ENCODE assay signal across 19 mouse cellular contexts in the genomic region with DNA sequence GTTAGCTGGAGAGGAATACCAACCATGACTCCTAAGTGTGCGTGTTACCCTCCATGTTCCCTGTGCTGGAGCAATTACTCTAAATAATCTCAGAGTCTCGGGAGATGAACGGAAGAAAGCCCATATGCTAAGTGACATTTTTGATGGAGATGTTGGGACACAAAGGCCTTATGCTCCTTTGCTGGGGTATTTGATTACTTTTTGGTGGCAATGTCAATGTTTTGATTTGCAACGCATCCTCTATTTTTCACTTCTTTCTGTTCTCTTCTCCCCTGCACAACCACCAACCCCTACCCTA.
A peak's percentile ranks its signal among the peaks of the same experiment; 100 is the strongest.
DNase-seq lines count a peak whose midpoint lies in the region; ATAC-seq and TF ChIP-seq lines count a peak whose summit lies in the region.
"Had no signal": no experiment of that assay in that cellular context is flagged by ENCODE, and none has a peak within 500 bp of the region (broad histone marks: within the 10 kb centered on the region; RNA-seq: fewer than 3 reads in every experiment).

No protein-coding gene starts in this region.

- H3K9me3 ChIP-seq in forebrain, embryonic 15.5 days, result no peaks in the 10 kb centered on the region
- no peaks in the 10 kb centered on the region; the same call in 1 of the 2 replicates for H3K9me3 ChIP-seq in midbrain, embryonic 16.5 days (replicated peaks; ENCODE audit: control insufficient read depth, low read length, poor library complexity, severe bottlenecking)
- H3K9me3 ChIP-seq in kidney, embryonic 15.5 days (replicated peaks), result no peaks in the 10 kb centered on the region

- no peaks in the 10 kb centered on the region for H3K4me1 ChIP-seq in forebrain, embryonic 15.5 days
- H3K4me1 ChIP-seq in midbrain, embryonic 16.5 days (ENCODE audit: control insufficient read depth, insufficient read depth, low read length), result no peaks in the 10 kb centered on the region
- no peaks in the 10 kb centered on the region for H3K4me1 ChIP-seq in kidney, embryonic 15.5 days

- peak; percentile 66 for ATAC-seq in forebrain, embryonic 15.5 days (replicated peaks)
- ATAC-seq in midbrain, embryonic 16.5 days, result no peak
- ATAC-seq in kidney, embryonic 15.5 days (replicated peaks; ENCODE audit: low FRiP score), result no peak

- WGBS in forebrain, embryonic 15.5 days, result 76% methylated on average over 4 of the region's 4 CpGs
- 94% methylated on average over 4 of the region's 4 CpGs for WGBS in midbrain, embryonic 16.5 days
- 94% methylated on average over 4 of the region's 4 CpGs for WGBS in kidney, embryonic 15.5 days

- H3K27me3 ChIP-seq in forebrain, embryonic 15.5 days, result no peaks in the 10 kb centered on the region
- H3K27me3 ChIP-seq in midbrain, embryonic 16.5 days (ENCODE audit: control insufficient read depth, insufficient read depth, low read depth, low read length), result no peaks in the 10 kb centered on the region
- no peaks in the 10 kb centered on the region for H3K27me3 ChIP-seq in kidney, embryonic 15.5 days

- H3K36me3 ChIP-seq in forebrain, embryonic 15.5 days, result no peaks in the 10 kb centered on the region
- no peaks in the 10 kb centered on the region for H3K36me3 ChIP-seq in midbrain, embryonic 16.5 days (ENCODE audit: control insufficient read depth, insufficient read depth, low read length)
- H3K36me3 ChIP-seq in kidney, embryonic 15.5 days, result no peaks in the 10 kb centered on the region

- no peak overlapping the region for H3K4me3 ChIP-seq in layer of hippocampus, adult 2 months
- no peak overlapping the region for H3K4me3 ChIP-seq in forebrain, embryonic 15.5 days
- no peak overlapping the region for H3K4me3 ChIP-seq in midbrain, embryonic 16.5 days (ENCODE audit: low read depth, low read length)
- H3K4me3 ChIP-seq in kidney, embryonic 15.5 days (replicated peaks), result no peak overlapping the region
- H3K4me3 ChIP-seq: myocyte had no signal

- TF ChIP-seq POLR2A in brain, embryonic 14.5 days (IDR thresholded peaks at IDR 0.05; ENCODE audit: borderline replicate concordance, extremely low read depth, insufficient read depth, insufficient read length, poor library complexity, severe bottlenecking), result no peak

- peak overlapping the region; percentile 32; the same call in 1 of the 2 replicates for H3K4me2 ChIP-seq in forebrain, embryonic 15.5 days (replicated peaks)
- no peak overlapping the region for H3K4me2 ChIP-seq in midbrain, embryonic 16.5 days (ENCODE audit: low read length)
- no peak overlapping the region for H3K4me2 ChIP-seq in kidney, embryonic 15.5 days

- no peak overlapping the region for H3K9ac ChIP-seq in forebrain, embryonic 15.5 days (replicated peaks)
- no peak overlapping the region for H3K9ac ChIP-seq in midbrain, embryonic 16.5 days (ENCODE audit: low read depth, low read length)
- H3K9ac ChIP-seq in kidney, embryonic 15.5 days, result no peak overlapping the region

- TF ChIP-seq CTCF in layer of hippocampus, adult 2 months (conservative IDR thresholded peaks at IDR 0.05), result no peak
- TF ChIP-seq CTCF in brain, embryonic 14.5 days (IDR thresholded peaks at IDR 0.05; ENCODE audit: borderline replicate concordance, extremely low read depth, insufficient read depth, insufficient read length), result no peak

- no peak for DNase-seq in layer of hippocampus, adult 2 months (ENCODE audit: low spot score in 2 of 2)
- no peak for DNase-seq in layer of hippocampus, adult 9-10 months (ENCODE audit: low spot score)
- peak; percentile 52 for DNase-seq in brain, embryonic 14.5 days (ENCODE audit: low read depth)
- DNase-seq in cerebellum, postnatal 36 days, result no peak
- DNase-seq in adrenal gland, adult (ENCODE audit: inconsistent age in 2 of 2, low spot score in 1 of 2), result no peak
- DNase-seq: adrenal gland, postnatal 10 days; B cell, adult 2 months; cerebellum, adult 11 months; embryo, embryonic 11 days; kidney, adult 2 months; kidney, postnatal 25 days; lung, adult 2 months; thymus, postnatal 25 days had no signal

- H3K27ac ChIP-seq in layer of hippocampus, adult 2 months, result peak overlapping the region; percentile 69; the same call in 1 of the 2 replicates
- peak overlapping the region; percentile 62 for H3K27ac ChIP-seq in forebrain, embryonic 15.5 days (replicated peaks)
- peak overlapping the region; percentile 53 for H3K27ac ChIP-seq in midbrain, embryonic 16.5 days (ENCODE audit: low read length)
- H3K27ac ChIP-seq in kidney, embryonic 15.5 days, result no peak overlapping the region
- H3K27ac ChIP-seq: left cerebral cortex, adult 2 months; stomach, postnatal 0 days had no signal
